Mouse (Mus musculus) heart, postnatal 36 days (tissue): ENCODE results near the gene Tnfaip2. TPM values are rescaled to one million over a fixed set of nuclear protein-coding genes. Genes with fewer than 3 reads are reported as not detected.
A peak's percentile ranks its signal among the peaks of the same experiment; 100 is the strongest.

Source experiments
- DNase-seq, 2 experiments: peaks; one replicate each; pipeline ENCODE4 v3.0.0; 2021 to 2022
- intact Hi-C: fragments of 180-260 bp; cut with DNase I; formaldehyde crosslinking; loops from one replicate; pipeline ENCODE4 v1.15.1; 2025
- total RNA-seq, 2 experiments: library from RNA; stranded (reverse); gene quantifications; 2 replicates each; pipeline ENCODE4 v1.2.3; 2021

Gene Tnfaip2
- 10 to 100 TPM; 32.7 to 38.8 TPM for total RNA-seq

- intact Hi-C loops, result no loop called here
These were observed at the start of gene Tnfaip2 for GRCm38 (mm10) chr12:111442309-111443010. Gene Tnfaip2, plus strand, starts transcription at chr12:111442469.

DNA sequence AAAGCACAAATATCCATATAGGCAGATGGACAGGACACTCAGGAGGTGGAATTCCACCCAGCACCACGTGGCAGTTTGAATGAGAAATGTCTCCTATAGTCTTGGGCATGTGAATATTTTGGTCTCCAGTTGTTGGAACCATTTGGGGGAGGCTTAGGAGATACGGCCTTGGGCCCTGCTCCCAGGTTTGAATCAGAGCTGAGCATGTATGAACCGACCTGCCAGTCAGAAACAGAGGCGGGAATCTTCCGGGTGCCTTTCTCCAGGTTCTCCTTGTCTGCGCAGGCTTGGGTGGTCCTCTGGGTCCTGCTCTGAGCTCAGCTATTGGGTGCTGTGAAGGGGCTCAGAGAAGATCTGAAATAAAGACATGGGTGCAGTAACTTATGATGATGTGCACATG lies 48.3 kb upstream of the Tnfaip2 start:
- no peak for DNase-seq
- intact Hi-C loops, result loop anchor here (2.0 kb wide), 1 partner anchor 13 kb away; no protein-coding TSS in a partner anchor

More at GRCm38 (mm10) chr12:111442309-111443010, at the start of gene Tnfaip2:
- peak; percentile 81 to 86 for DNase-seq

DNA sequence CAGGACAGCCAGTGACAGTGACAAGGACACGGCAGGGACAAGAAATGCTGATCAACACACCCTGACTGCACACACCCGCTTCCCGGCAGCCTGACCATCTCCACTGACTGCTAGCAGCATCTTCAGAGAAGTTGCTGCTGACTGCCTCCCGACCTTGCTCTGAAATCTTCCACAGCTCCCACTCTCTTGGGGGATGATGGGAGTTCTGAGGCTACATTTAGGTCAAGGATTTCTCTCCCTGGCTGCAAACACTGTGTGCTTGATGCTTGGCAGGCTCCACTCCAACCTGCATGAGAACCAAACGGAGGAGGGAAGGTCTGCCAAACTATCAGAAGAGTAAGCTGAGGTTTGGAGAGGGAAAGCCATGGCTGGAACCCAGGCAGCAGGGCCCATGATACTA lies 45.3 kb upstream of the Tnfaip2 start:
- intact Hi-C loops, result no loop called here
- no peak for DNase-seq

GRCm38 (mm10) chr12:111401454-111402184 lies 40.6 kb upstream of the Tnfaip2 start:
- peak; percentile 77 to 82 for DNase-seq
- intact Hi-C loops, result loop anchor here (1.0 to 2.0 kb wide), 2 partner anchors 12 to 57 kb away; no protein-coding TSS in a partner anchor

- no peak for DNase-seq
- intact Hi-C loops, result no loop called here
These were observed 37.4 kb upstream of the Tnfaip2 start for GRCm38 (mm10) chr12:111404880-111405279.

DNA sequence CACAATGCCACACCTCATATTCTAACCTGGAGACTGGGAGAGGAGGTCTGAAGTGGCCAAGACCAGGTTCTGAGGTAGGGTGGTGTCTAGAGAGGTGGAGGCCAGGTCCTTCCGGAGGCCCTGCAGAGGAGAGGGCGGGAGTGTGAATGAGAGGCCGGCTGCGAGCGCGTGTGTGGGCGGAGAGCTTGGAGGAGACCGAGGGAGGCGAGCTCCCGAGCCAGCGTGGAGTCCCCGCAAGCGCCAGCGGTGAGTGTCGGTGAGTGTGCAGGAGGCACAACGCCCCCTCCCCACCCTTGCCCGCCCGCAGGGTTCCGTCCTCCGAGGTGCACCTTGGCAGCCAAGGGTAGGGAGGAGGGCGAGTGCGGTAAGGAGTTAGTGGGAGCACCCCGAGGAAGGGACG lies 35.6 kb upstream of the Tnfaip2 start, which contains the start of gene Lbhd2:
Lbhd2 (plus strand) TSS at position 188 of the 400 bp plus-strand sequence.
- DNase-seq, result no peak
- intact Hi-C loops, result no loop called here

- no peak for DNase-seq
These were observed 32.7 kb upstream of the Tnfaip2 start for GRCm38 (mm10) chr12:111409583-111409982.

DNA sequence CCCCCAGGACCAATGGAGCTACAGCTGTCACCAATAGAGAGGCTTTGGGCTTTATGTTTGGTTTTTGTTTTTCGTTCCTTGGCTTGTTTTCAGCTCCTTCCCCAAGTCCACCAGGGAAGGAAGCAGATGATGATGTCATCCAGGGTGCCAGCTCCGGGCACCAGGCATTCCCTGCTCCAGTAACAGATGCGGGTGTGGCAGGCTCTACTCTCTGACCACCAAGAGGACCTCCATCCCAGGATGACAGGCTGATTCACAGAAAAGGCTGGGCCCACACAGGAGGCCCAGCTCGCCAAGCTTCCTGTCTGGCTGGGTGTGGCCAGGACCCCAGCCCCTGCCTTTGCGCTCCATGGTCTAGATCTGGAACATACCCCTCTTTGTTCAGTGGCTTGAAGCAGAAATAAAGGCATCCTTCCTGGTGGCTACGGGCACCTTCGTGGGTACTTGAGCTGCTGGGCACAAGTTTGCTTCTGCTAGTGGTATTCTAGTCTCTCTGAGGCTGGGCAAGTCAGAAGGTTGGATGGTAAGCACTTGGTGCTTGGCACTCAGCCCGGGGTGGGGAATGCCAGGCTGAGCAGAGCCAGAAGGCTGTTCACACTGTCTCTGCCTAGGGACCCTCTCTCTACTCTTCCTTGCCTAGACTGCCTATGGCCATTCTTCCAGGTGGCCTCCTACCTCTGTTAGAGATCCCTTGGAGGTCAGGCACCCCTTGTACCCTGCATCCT lies 30.5 kb upstream of the Tnfaip2 start:
- intact Hi-C loops, result loop anchor here (2.0 to 5.0 kb wide), 3 partner anchors 77 to 319 kb away; no protein-coding TSS in a partner anchor
- peak in 1 of 2 experiments; percentile 44 for DNase-seq

More at GRCm38 (mm10) chr12:111409583-111409982, 32.7 kb upstream of the Tnfaip2 start:
- intact Hi-C loops, result no loop called here

DNA sequence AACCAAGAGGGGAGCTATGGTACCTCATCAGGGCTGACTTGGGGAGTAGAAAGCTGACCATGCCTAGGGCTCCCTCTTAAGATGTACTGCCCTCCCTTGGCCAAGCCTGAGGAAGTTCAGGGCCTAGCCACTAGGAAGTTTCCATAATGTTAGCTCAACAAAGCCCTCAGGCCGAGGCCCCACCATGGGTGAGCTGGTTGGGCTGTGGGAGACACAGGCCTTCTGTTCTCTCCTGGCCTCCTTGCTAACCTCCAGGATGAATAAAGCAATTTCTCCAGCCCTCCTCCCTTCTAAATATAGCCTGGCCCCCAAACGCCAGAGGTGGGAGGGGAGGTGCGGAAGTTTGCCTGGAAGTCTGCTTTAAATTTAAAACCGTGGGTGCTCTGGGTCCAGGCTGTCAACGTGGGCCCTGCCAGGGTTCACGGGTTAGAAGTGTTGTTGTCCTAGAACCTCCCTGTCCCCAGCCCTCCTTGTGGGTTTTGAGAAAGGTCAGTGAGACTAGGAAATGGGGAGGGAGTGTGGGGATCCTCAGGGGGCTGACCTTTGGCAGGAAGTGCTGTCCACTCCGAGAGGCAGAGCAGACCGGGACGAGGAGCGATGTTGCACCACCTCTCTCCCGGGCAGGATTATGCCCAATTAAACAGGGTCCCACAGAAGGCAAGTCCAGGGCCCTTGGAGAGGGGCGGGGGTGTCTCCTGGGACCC lies 29.5 kb upstream of the Tnfaip2 start:
- intact Hi-C loops, result loop anchor here (1.0 to 5.0 kb wide), 4 partner anchors 11 to 320 kb away; no protein-coding TSS in a partner anchor
- DNase-seq, result peak in 1 of 2 experiments; percentile 36

DNA sequence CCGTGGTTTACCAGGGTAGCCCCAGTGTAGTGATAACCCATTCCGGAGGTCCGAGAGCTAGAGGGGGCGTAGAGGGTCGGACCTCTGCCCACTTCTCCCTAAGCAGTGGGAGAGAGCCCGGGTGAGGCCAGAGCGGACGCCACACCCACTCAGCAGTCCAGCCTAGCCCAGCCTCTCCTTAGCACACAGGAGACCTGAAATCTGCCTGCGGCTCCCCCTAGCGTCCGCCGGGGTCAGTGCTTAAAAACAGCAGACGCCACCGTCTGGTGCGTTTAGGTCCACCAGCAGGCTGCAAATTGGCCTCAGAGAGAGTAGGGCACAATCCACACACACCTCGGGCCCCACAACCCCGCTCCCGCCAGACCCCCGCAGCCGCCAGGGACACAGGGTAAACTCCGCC lies 29.0 kb upstream of the Tnfaip2 start:
- peak; percentile 91 to 93 for DNase-seq
- intact Hi-C loops, result loop anchor here (1.0 to 5.0 kb wide), 4 partner anchors 12 to 321 kb away; no protein-coding TSS in a partner anchor

- peak in 1 of 2 experiments; percentile 28 for DNase-seq
These were observed 25.1 kb upstream of the Tnfaip2 start, which contains the start of gene Exoc3l4 for GRCm38 (mm10) chr12:111416921-111417779. Gene Exoc3l4, plus strand, starts transcription at chr12:111417017.

GRCm38 (mm10) chr12:111419918-111420317 lies 22.4 kb upstream of the Tnfaip2 start:
- no peak for DNase-seq
- intact Hi-C loops, result no loop called here

More at GRCm38 (mm10) chr12:111416921-111417779, 25.1 kb upstream of the Tnfaip2 start, which contains the start of gene Exoc3l4:
- intact Hi-C loops, result no loop called here

- intact Hi-C loops, result no loop called here
- no peak for DNase-seq
These were observed 21.1 kb upstream of the Tnfaip2 start for GRCm38 (mm10) chr12:111420946-111421709.

DNA sequence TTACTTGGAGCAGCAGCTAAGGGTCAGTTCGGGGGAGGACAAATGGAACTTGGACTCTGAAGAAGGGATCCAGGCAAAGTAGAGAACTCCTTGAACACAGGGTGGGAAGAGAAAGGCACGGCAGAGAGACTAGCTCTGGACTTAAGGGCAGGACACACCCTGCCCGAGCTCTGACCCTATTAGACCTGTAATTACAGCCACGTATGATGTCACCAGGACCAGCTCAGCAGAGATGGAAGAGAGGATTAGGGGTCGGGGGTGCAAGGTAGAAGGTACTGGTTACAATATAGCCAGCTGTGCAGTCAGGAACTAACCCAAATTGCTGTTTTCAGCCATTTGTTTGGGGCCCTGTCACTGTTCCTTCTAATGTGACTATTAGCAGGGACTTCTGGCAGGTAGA lies 19.4 kb upstream of the Tnfaip2 start:
- no peak for DNase-seq
- intact Hi-C loops, result no loop called here

DNA sequence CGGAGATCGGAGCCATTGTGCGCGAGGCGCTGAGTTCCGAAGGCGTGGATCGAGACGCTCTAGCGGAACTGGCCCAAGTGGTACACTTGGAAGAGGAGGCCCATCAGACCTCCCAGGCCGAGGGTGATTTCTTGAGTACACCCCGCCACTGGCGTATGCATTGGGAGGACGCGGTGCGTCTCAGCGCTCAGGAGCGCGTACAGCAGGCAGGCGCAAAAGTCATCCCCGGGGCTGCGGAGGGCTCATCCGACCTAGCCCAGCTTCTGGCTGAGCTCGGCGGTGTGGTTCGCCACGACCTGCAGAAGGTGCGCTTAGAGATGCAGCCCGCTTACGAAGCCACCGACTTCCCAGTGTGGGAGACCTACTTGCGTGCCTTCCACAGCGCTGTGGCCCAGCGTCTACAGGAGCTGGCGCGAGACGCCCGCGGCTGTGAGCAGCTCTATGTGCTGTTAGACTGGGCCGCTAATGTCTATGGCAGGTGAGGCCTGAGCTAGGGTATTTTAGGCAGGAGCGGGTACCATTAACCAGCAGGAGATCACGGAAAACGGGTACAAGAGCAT lies 18.6 kb upstream of the Tnfaip2 start:
- intact Hi-C loops, result no loop called here
- no peak for DNase-seq

DNA sequence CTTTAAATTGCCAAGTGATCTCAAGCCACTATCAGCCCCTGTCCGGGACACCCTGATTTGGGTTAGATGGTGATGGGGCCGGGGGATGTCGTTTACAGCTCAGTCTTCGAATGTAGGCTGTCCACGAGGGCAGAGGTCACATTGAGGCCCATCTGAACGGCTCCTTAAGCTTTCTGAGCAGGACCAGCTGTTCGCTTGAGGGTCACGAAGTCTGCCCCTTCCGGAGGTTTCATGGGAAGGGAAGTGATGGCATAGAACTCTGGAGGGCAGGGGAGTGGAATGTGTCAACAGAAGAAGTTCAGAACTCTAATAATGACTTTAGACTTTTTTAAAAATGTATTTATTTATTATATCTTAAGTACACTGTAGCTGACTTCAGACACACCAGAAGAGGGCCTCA lies 17.7 kb upstream of the Tnfaip2 start:
- DNase-seq, result no peak
- intact Hi-C loops, result no loop called here

DNA sequence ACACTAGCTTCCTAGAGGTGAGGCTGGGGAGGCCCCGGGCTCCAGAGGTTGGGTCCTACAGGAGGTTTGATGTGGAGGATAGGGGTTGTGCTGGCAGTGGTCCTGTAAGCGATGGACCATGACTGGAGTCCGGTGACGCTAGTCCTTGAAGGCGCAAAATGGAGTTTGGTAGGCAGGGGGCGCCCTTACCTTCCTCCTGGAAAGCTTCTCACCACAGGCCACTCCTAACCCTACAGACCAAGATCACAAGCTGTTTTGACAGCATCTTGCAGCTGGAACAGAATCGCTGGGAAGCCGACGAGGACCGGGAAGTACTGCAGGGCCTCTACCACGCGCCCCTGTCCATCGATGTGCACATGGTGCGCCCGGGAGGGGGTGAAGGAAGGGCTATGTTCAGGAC lies 17.0 kb upstream of the Tnfaip2 start:
- intact Hi-C loops, result loop anchor here (1.0 kb wide), 1 partner anchor 80 kb away; no protein-coding TSS in a partner anchor
- peak; percentile 88 to 94 for DNase-seq
